Mouse (Mus musculus) testis, adult 10 weeks (tissue): ENCODE measurements around the gene Poll. TPM values are rescaled to one million over a fixed set of nuclear protein-coding genes. Genes with fewer than 3 reads are reported as not detected.

Source experiments
- polyA plus RNA-seq: library from polyadenylated mRNA; stranded (reverse); fragments of 350-450 nt; fragmentation: Illumina TruSeq; extraction: RNeasy Lipid Tissue Mini Kit (QIAGEN cat#74804); gene quantifications from one replicate; pipeline ENCODE4 v1.2.3, GENCODE M21; 2014; ENCODE audit warnings: low read depth, low replicate concordance

The Poll gene
- polyA plus RNA-seq: 0.87 TPM

DNA sequence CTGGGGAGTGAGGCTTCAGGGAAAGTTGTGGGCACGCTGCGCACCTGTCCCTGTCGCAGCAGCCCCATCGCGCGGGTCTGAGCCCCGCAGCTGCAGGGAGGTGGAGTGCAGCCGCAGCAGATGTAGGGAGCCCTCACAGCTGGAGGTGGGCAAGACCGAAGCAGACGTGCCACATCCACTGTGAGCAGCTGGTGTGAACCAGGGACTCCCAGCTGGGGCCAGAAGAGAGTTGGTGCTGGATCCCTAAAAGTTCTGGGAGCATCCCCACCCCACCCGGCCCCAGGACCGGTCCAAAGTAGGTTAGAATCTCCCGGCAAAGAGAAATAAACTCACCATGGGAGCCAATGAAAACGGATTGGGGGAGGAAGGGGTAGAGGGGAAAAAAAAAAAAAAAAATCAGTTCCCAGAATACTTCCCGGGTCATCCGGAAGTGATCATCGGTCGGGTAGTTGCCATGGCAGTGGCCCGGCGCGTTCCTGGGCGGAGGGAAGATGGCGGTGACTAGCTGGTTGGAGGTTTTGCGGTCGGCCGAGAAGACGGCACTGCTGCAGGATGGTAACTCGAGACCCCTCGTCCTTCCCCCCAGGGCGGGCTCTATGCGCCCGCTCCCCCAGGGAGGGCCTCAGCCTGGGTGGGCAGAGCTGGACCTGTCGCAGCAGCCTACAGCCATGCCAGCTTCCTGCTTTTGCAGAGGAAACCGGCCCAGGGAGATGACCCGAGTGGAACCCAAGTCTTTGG is at the start of gene Poll, which contains the start of gene Gm17018:
Poll (minus strand) TSS at position 379 of the 738 bp plus-strand sequence.
Gm17018 (plus strand) TSS at position 463 of the 738 bp plus-strand sequence.

Other genes with a start within 250 kb of the Poll start
- 79.6 TPM for gene Btrc, start 196.8 kb downstream of the Poll start, polyA plus RNA-seq
- gene Gm17018, start 84 bp upstream of the Poll start, polyA plus RNA-seq: 15.4 TPM
- 0.52 TPM for gene Fbxw4, start 99.8 kb upstream of the Poll start, polyA plus RNA-seq
- gene Fgf8, start 182.4 kb upstream of the Poll start, polyA plus RNA-seq: not detected
- gene Npm3, start 189.1 kb upstream of the Poll start, polyA plus RNA-seq: 44.8 TPM
- 160 TPM for gene Mgea5, start 223.3 kb upstream of the Poll start, polyA plus RNA-seq